Mouse (Mus musculus): ENCODE data around the gene Alg5.
"Not testable (repeated sequence)": the region's sequence is repeated elsewhere in the genome, so short reads cannot be mapped to it uniquely, and the experiment has no call there.

Gene Alg5

DNA sequence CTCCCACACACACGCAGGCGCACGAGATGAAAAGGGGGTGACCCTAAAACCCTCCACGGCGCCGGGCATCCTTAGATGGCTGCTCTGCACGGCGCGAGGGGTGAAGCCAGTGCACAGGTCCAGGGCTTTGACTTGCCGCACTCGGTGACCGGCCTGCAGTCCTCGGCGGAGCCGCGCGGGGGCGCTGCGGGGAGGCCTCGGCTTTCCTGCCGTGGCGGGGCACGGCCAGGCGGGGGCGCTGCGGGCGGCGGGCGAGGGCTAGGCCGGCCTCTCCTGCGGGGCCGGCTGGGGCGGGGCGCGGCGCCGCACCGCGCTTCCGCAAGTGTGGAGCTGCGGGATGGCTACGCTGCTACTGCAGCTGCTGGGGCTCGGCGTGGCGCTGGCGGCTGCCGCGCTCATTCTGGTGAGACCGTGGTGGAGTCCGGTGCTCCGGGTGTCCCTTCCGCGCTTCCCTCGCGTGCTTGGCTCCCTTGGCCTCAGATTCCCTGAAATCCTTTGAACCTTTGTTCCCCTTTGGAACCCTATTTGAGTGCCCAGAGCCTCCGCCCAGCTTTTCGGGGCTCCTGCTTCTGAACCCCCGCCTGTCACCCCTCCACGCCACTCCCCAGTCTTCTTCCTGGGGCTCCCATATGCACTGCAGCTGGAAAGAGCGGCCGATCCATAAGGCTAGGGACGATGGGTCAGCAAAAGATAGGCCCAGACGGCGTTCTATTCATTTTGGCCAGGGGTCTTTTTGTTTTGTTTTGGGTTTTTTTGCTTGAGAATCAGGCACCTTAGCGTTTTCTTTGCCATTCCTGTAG lies at the start of gene Alg5, which contains the start of gene Exosc8:
Alg5 (plus strand) TSS at position 293 of the 800 bp plus-strand sequence.
Exosc8 (minus strand) TSS at position 147 of the 800 bp plus-strand sequence.
- DNase-seq, result peak; percentile 92

DNA sequence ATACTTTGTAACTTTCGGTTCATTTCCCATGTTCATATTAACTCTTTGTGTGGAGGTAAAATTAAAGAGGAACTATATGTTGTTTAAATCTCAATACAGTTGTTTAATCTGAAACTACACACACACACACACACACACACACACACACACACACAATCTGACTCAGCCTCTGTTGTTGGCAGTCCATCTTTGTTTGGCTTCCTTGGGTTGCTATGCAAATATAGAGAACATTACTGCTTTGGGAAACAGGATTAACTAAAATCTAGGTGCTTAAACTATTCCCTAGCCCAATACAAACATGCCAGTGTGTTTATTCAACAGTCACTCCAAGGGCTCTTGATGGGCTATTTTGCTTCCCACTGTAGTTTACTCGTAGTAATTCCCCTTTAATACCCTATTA lies 48.1 kb upstream of the Alg5 start:
- DNase-seq, result no peak

GRCm38 (mm10) chr3:54689091-54689490 lies 46.2 kb upstream of the Alg5 start:
- DNase-seq, result no peak

GRCm38 (mm10) chr3:54692202-54693055 lies 42.9 kb upstream of the Alg5 start, which contains the start of gene Supt20:
TSS of gene Supt20 (plus strand) at chr3:54692807.
- DNase-seq, result peak; percentile 93

DNA sequence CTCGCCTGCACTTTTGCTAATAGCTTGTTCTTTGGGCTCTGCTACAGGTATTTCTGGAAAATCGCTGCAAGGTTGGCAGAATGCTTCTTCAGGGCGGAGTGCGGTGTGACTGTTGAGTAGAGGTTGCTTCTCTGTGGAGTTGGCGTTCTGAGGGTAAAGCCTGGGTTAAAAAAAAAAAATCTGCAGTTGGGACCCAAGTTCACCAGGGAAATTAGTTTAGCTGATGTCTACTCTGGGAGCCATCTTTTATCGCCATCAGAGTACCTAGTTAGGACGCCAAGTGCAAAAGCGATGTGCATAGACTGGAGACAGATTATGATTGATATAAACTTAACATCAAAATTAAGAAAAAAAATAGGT lies 42.3 kb upstream of the Alg5 start:
- no peak for DNase-seq

- no peak for DNase-seq
Observed at GRCm38 (mm10) chr3:54699759-54700301, 35.5 kb upstream of the Alg5 start.

DNA sequence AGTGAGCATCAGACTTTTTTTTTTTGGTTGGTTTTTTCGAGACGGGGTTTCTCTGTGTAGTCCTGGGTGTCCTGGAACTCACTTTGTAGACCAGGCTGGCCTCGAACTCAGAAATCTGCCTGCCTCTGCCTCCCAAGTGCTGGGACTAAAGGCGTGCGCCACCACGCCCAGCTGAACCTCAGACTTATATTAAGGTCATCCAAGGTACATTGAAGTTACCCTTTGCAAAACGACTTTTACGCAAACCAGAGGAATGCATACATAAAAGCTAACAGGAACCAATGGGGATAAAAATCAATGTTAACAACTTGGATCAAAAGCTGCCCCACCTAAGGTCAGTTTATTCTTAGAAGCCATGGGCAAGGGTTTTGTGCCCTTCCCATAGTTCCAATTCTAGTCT lies 31.2 kb upstream of the Alg5 start:
- not testable (repeated sequence) for DNase-seq

DNA sequence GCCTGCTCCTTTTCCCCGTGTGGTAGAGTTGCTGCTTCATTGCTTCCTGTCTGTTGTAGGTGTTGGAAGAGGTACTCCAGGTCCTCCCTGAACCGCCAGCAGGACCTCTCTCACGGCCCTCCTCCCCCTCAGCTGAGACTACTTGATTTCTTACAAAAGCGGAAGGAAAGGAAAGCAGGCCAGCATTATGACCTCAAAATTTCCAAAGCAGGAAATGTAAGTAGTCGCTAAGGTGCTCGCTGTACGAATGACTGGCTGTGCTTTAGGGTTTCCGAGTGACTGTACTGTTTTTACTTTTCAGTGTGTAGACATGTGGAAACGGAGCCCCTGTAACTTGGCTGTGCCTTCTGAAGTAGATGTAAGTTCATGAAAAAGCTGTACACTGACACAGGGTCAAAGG lies 26.4 kb upstream of the Alg5 start:
- DNase-seq, result no peak

- no peak for DNase-seq
Observed at GRCm38 (mm10) chr3:54714253-54714652, 21.1 kb upstream of the Alg5 start, which contains the start of gene Gm21958. TSS of gene Gm21958 (minus strand) at chr3:54714353.

GRCm38 (mm10) chr3:54715461-54715860 lies 19.9 kb upstream of the Alg5 start:
- no peak for DNase-seq

GRCm38 (mm10) chr3:54717348-54717747 lies 18.0 kb upstream of the Alg5 start:
- no peak for DNase-seq

DNA sequence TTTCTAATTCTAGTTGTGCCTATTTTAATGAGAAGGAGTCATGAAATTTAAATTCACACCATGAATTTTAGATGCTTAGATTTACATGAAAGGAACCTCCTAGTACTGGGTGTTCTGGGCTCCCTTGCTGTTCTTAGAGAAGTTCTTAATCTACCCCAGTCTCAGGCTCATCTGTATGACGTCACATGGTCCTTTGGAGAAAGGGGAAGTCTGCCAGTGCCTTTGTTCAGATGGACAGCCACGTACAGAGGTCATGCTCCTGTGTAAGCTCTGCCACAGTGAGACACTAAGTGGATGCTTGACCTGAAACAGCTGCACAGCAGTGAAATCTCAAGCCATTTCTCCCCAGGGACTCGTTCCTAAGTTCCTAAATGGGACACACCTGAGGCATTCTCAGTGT lies 16.4 kb upstream of the Alg5 start:
- no peak for DNase-seq

DNA sequence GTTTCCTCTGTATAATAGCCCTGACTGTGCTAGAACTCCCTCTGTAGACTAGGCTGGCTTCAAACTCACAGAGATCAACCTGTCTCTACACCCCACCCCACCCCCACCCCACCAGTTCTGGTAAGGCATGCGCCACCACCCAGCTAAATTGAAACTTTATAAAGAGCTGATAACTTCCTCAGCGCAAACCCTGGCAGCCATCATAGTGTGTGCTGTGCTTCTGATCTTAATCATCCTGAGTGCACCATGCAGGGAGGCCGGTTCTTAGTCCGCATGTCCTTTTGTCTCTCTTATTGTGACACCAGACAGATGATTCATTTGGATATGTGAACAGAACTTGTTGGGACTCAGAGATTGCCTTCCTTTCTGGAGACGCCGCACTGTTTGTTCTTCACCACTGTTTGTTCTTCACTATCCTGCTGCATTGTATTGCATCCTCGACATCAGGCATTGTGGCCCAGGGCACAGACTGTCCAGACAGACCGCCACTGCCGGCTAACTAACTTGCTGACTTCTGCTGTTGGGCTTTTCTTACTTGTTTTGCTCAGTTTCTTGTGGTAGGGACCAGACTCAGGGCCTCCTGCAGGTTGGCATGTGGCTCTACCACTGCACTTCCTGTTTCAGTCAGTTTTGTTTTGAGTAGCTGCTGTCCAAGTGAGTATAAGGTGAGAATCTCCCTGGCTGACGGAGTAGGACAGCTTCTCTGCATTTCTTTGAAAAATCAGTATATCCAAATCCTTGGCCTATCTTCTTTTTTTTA lies 11.4 kb upstream of the Alg5 start:
- no peak for DNase-seq

DNA sequence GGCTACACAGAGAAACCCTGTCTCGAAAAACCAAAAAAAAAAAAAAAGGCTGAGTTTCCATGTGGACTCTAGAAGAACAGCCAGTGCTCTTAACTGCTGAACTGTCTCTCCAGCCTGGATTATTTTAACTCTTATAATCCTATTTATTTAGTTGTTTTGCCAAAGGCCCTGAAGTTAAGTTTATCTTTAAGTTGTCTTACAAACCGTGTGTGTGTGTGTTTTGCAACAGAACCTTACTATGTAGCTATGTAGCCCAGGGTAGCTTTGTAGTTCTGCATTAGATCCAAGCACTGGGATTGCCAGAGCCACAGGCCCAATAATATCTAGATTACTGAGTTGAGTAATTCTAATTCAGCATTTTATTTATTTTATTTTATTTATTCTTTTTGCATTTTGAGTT lies 10.0 kb upstream of the Alg5 start:
- no peak for DNase-seq

DNA sequence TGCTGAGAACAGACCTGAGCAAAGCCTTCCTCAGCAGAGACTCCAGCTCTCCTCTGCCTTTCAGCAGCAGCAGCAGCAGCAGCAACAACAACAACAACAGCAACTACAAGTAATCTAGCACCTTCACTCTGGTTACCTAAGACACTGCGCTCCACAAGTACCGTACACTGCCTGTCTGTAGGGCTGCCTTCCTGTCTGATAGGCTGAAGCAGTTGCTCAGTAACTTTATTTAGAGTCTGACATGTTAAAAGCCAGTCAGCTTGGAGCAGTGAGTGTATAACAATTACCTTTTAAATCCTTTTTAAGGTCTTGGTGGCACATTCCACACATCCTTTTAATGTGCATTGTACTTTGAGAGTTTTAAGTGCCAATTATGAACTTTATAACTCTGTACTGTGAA lies 7.8 kb upstream of the Alg5 start:
- no peak for DNase-seq

- no peak for DNase-seq
Observed at GRCm38 (mm10) chr3:54728100-54728499, 7.2 kb upstream of the Alg5 start.

DNA sequence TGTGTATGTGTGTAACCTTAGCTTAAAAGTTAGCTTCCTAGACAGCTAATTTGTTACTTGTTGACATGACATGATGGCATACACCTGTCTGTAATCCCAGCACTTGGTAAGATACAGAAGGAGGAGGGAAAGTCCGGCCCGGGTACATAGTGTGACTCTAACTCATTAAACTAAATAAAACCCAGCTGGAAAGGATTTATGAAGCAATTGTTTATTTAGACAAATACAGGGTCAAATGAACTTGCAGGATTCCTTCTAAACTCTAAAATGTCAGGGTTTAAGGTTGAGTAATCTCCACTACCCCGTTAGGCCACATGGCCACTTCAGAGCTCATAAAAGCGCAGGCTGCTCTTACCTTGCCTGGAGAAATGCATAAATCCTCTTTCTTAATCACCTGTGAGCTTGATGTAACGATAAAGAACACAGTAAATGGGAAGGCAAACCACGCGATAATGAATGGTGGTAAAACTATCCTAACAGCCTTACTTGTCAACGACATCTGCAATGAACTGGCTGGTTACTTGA lies 3.7 kb upstream of the Alg5 start:
- no peak for DNase-seq

DNA sequence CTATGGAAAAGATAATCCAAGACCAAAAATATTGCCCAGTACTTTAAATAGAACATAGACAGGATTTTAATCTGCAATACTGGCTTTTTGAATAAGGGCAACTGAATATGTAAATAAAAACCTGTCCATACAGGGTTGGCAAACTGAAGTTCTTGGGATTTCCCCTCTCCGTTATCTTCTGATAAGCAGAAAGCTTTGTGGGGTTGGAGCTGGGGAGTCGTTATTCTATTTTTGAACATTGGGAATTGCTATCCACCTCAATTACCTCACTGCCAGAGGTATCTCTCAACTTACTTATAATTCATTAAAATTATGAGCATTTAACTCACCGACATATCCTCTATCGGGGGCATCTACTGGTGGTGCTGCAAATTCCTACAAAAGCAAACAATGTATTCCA lies 3.0 kb upstream of the Alg5 start:
- no peak for DNase-seq

- peak; percentile 90 for DNase-seq
Observed at GRCm38 (mm10) chr3:54734411-54735246, 710 bp upstream of the Alg5 start.

GRCm38 (mm10) chr3:54736101-54736927 lies 975 bp downstream of the Alg5 start:
- no peak for DNase-seq

GRCm38 (mm10) chr3:54737317-54737716 lies 2.0 kb downstream of the Alg5 start:
- DNase-seq, result no peak

Measured in lung, postnatal 14 days (tissue).